Mouse (Mus musculus) kidney, postnatal 36 days (tissue): ENCODE measurements around the gene Mapk11.

Experiments used
- DNase-seq, 2 experiments: peaks; one replicate each; pipeline ENCODE4 v3.0.0; 2021 to 2022; ENCODE audit warnings: mixed read lengths in 2 of 2

Gene Mapk11

GRCm38 (mm10) chr15:89140659-89141252 is 8.7 kb downstream of the Mapk11 start, which contains the start of gene Mapk12:
Mapk12 (minus strand) TSS chr15:89140703.
- peak; percentile 68 to 77 for DNase-seq

GRCm38 (mm10) chr15:89140048-89140658 is 9.3 kb downstream of the Mapk11 start:
- DNase-seq, result peak; percentile 57 to 68

DNA sequence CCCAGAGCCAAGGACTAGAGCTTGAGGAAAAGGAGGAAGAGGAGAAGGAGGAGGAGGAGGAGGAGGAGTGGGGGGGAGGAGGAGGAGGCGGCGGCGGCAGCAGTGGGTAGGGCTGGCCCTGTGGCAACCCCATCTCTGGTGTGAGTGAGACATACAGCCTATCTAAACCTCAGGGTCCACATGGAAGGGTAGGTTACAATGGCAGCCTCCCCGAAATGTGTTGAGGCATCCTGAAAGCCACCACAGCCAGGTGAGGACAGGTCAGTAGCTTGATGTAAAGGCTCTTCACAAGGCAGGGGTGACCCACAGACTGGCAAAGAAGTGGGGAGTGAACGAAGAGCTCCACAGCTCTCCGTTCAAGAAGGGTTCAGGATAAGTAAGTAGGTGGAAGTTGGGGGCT is 10.9 kb downstream of the Mapk11 start:
- no peak for DNase-seq

DNA sequence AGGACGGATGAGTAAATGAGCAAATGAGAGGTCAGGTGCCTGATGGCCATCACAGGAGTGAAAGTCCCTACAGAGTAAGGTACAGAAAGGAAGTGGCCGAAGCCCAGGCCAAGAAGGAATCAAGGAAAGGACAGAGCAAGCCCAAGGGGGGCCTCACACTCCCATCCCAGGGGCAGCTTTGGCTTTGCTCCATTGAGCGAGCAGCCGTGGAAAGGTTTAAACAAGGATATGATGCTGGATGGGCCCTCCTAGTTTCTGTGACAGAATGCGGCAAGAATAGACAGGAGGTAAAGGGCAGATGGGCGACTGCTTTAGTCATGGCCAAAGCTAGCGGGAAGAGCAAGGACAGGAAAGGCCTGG is 11.4 kb downstream of the Mapk11 start:
- DNase-seq, result no peak

GRCm38 (mm10) chr15:89137378-89138045 is 11.9 kb downstream of the Mapk11 start:
- no peak for DNase-seq

GRCm38 (mm10) chr15:89136461-89137155 is 12.8 kb downstream of the Mapk11 start:
- DNase-seq, result no peak

- DNase-seq, result no peak
Observed at GRCm38 (mm10) chr15:89131316-89131715, 18.1 kb downstream of the Mapk11 start.

- DNase-seq, result no peak
Observed at GRCm38 (mm10) chr15:89130245-89130644, 19.2 kb downstream of the Mapk11 start.

GRCm38 (mm10) chr15:89128382-89129350 is 20.8 kb downstream of the Mapk11 start, which contains the start of gene Hdac10:
Hdac10 (minus strand) TSS chr15:89128700.
- DNase-seq, result peak; percentile 88 to 93

GRCm38 (mm10) chr15:89127364-89127940 is 22.0 kb downstream of the Mapk11 start:
- no peak for DNase-seq

- DNase-seq, result peak; percentile 61 to 82
Observed at GRCm38 (mm10) chr15:89126622-89127021, 22.8 kb downstream of the Mapk11 start.

DNA sequence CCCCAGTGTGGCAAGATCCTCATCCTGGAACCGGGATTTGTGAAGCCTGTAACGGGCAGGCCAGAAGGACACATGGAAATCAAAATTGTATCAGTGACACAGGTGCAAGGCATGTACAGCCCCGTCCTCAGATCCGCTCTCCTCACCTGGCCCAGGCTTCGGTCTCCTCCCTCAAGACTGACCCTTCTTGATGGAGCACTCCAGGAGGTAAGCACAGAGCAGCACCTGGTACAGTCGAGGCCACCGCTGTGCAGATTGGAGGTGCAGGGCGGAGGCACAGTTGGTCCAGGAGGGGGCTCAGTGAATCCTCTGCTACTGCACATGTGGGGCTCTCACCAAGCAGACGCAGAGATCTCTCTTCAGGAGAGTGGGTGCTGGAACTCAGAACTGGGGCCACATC is 24.1 kb downstream of the Mapk11 start:
- no peak for DNase-seq

DNA sequence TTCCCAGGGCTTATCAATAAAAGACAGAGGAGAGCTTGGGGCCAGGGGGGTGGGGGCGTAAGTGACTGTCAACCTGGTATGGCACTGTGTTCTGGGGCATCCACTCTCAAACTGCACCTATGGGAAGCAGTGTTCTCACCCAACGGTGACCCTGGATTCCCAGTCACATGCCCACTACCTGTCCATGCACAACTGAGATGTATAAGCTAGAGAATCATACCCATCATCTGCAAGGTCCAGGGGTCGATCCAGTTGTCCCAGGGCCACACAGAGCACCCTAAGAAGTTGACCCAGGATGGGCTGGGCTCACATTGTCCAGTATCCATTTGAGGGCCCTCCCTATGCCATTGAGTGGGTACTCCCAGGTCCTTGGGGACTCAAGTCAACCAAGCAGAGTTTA is 25.1 kb downstream of the Mapk11 start:
- no peak for DNase-seq

DNA sequence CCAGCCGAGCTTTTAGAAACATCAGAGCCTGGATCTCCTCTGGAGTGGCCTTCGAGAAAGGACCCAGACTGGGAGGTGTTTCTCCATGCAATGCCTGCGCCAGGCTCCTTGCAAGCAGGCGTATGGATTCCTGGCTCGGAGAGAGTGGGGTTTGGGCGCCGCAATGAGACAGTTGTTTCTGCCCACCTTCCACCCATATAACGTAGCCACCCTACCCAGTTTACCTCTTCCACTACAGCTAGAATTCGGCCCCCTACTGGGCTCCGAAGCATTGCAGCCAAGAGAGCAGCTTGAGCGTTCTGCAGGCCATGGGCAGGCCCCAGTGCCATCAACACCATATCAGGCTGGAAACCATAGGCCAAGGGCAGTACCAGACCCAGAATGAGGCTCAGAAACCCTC is 25.8 kb downstream of the Mapk11 start:
- peak in 1 of 2 experiments; percentile 41 for DNase-seq

- peak; percentile 96 to 98 for DNase-seq
Observed at GRCm38 (mm10) chr15:89122649-89123366, 26.6 kb downstream of the Mapk11 start, which contains the start of gene Tubgcp6. Tubgcp6 (minus strand) TSS chr15:89123112.

GRCm38 (mm10) chr15:89118007-89118406 is 31.4 kb downstream of the Mapk11 start:
- DNase-seq, result peak in 1 of 2 experiments; percentile 34

- DNase-seq, result no peak
Observed at GRCm38 (mm10) chr15:89110147-89110546, 39.3 kb downstream of the Mapk11 start.

- no peak for DNase-seq
Observed at GRCm38 (mm10) chr15:89106976-89107375, 42.5 kb downstream of the Mapk11 start.

GRCm38 (mm10) chr15:89106073-89106472 is 43.4 kb downstream of the Mapk11 start:
- DNase-seq, result no peak

DNA sequence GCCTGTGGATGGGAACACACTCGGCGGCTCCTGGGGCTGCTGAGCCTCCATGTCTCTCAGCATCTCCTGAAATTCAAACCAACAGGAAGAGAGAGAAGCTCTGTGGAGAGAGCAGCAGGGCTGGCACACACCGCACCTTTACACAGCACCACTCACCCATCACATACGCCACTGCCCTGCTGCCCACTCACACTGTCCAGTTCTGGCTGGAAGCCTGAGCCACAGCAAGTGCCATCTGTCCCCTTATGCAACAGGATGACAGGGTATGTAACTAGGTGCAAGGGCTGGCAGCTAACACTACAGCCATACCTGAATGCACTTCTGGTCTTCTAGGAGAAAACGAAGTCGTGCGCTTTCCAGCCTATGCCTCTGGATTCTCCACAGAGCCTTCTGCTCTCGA is 45.0 kb downstream of the Mapk11 start:
- no peak for DNase-seq

- DNase-seq, result no peak
Observed at GRCm38 (mm10) chr15:89103921-89104320, 45.5 kb downstream of the Mapk11 start.
